Mouse (Mus musculus) stomach, postnatal 0 days (tissue): ENCODE data around the gene Xpr1.

Experiments
- CTCF ChIP-seq: IDR thresholded peaks from 2 replicates; pipeline ENCODE4 v1.5.1; 2016; ENCODE audit warnings: antibody characterized with exemption, low read depth, mild to moderate bottlenecking, moderate library complexity
- EP300 ChIP-seq: optimal IDR thresholded peaks from 2 replicates; pipeline ENCODE3; 2016; ENCODE audit warnings: antibody characterized with exemption

- TF ChIP-seq CTCF (no peak), EP300 (no peak)
Measured at GRCm38 (mm10) chr1:155415421-155415820, 1.8 kb downstream of the Xpr1 start.
